Comparison of ENCODE assay signal across 15 mouse cellular contexts in the genomic region with DNA sequence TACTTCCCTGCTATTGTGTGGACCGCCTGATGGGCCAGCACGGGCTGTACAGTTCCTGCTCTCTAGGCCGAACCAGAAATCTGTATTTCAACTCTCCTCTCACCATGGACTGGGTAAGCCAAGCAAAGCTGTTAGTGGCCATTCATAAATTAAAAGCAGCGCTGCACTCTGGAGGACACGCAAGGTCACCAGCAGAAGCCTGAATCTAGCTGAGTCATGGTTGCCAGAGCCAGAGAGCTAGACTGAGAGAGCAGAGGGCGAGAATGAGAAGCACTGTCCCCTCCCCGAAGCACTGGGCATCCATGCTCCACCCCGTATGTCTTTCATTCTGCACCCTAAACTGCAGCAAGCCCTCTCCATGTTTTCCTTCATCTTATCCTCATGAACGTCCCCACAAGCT. TPM values are rescaled to one million over a fixed set of nuclear protein-coding genes. Genes with fewer than 3 reads are reported as not detected.
DNase-seq lines count a peak whose midpoint lies in the region; ATAC-seq and TF ChIP-seq lines count a peak whose summit lies in the region.
"Had no signal": no experiment of that assay in that cellular context is flagged by ENCODE, and none has a peak within 500 bp of the region (broad histone marks: within the 10 kb centered on the region; RNA-seq: fewer than 3 reads in every experiment).

No protein-coding gene starts in this region.

- WGBS in heart, embryonic 12.5 days, result 52% methylated on average over 9 of the region's 9 CpGs
- 75% methylated on average over 9 of the region's 9 CpGs for WGBS in stomach, postnatal 0 days
- 65% methylated on average over 9 of the region's 9 CpGs for WGBS in forebrain, postnatal 0 days

- no peak for TF ChIP-seq EP300 in stomach, postnatal 0 days (optimal IDR thresholded peaks at IDR 0.05)

- no peak overlapping the region for H3K9ac ChIP-seq in heart, embryonic 12.5 days
- H3K9ac ChIP-seq in stomach, postnatal 0 days (ENCODE audit: low read length), result no peak overlapping the region
- no peak overlapping the region for H3K9ac ChIP-seq in forebrain, postnatal 0 days
- H3K9ac ChIP-seq: hindbrain, embryonic 13.5 days had no signal

- peak; percentile 43 to 48 for DNase-seq in heart, adult 18-20 months
- DNase-seq in retina, postnatal 1 day, result peak; percentile 56
- no peak for DNase-seq in retina, embryonic 14.5 days (ENCODE audit: low spot score)
- DNase-seq in kidney, adult 9 months, result peak; percentile 18
- DNase-seq in stomach, postnatal 0 days (ENCODE audit: low spot score), result no peak
- DNase-seq in cerebellum, adult 8-10 months, result no peak
- DNase-seq in forebrain, postnatal 0 days, result no peak
- DNase-seq: B cell, adult 2 months; cerebellum, adult 11 months; midbrain, embryonic 14.5 days; right cerebral cortex, postnatal 25 days had no signal

- peaks cover 7% of the 10 kb centered on the region for H3K4me1 ChIP-seq in heart, embryonic 12.5 days (replicated peaks)
- no peaks in the 10 kb centered on the region for H3K4me1 ChIP-seq in stomach, postnatal 0 days (replicated peaks; ENCODE audit: control insufficient read depth, insufficient read depth)
- no peaks in the 10 kb centered on the region for H3K4me1 ChIP-seq in forebrain, postnatal 0 days (ENCODE audit: insufficient read depth)
- H3K4me1 ChIP-seq: hindbrain, embryonic 13.5 days had no signal

- no peak for TF ChIP-seq CTCF in stomach, postnatal 0 days (IDR thresholded peaks at IDR 0.05; ENCODE audit: low read depth)
- no peak for TF ChIP-seq CTCF in forebrain, postnatal 0 days (IDR thresholded peaks at IDR 0.05; ENCODE audit: low read depth)

- no peaks in the 10 kb centered on the region for H3K27me3 ChIP-seq in heart, embryonic 12.5 days (replicated peaks)
- H3K27me3 ChIP-seq in stomach, postnatal 0 days (ENCODE audit: control insufficient read depth, insufficient read depth, low read length), result no peaks in the 10 kb centered on the region
- no peaks in the 10 kb centered on the region for H3K27me3 ChIP-seq in forebrain, postnatal 0 days (ENCODE audit: insufficient read depth, low read length)
- H3K27me3 ChIP-seq: hindbrain, embryonic 13.5 days had no signal

- no peak for ATAC-seq in heart, embryonic 12.5 days (ENCODE audit: insufficient number of reproducible peaks, low FRiP score)
- ATAC-seq in stomach, postnatal 0 days (ENCODE audit: low FRiP score, low TSS enrichment), result 0 out of 2 replicates have a peak, but pooled peaks have one; percentile 54
- ATAC-seq in forebrain, postnatal 0 days, result no peak

- H3K4me3 ChIP-seq in heart, embryonic 12.5 days, result no peak overlapping the region
- H3K4me3 ChIP-seq in stomach, postnatal 0 days (ENCODE audit: low read depth, low read length), result no peak overlapping the region
- H3K4me3 ChIP-seq in forebrain, postnatal 0 days (ENCODE audit: low read depth, low read length), result no peak overlapping the region
- H3K4me3 ChIP-seq: hindbrain, embryonic 13.5 days had no signal

- no peaks in the 10 kb centered on the region for H3K9me3 ChIP-seq in heart, embryonic 12.5 days (replicated peaks)
- H3K9me3 ChIP-seq in stomach, postnatal 0 days (ENCODE audit: control insufficient read depth, low read length), result no peaks in the 10 kb centered on the region
- H3K9me3 ChIP-seq in forebrain, postnatal 0 days (ENCODE audit: low read length), result no peaks in the 10 kb centered on the region
- H3K9me3 ChIP-seq: hindbrain, embryonic 13.5 days had no signal

- no peak overlapping the region for H3K4me2 ChIP-seq in heart, embryonic 12.5 days
- no peak overlapping the region for H3K4me2 ChIP-seq in stomach, postnatal 0 days (replicated peaks; ENCODE audit: low read depth)
- H3K4me2 ChIP-seq in forebrain, postnatal 0 days (ENCODE audit: low read depth), result no peak overlapping the region
- H3K4me2 ChIP-seq: hindbrain, embryonic 13.5 days; liver, embryonic 11.5 days had no signal

- no peaks in the 10 kb centered on the region for H3K36me3 ChIP-seq in heart, embryonic 12.5 days
- H3K36me3 ChIP-seq in stomach, postnatal 0 days (ENCODE audit: control insufficient read depth, insufficient read depth, low read length), result no peaks in the 10 kb centered on the region
- H3K36me3 ChIP-seq in forebrain, postnatal 0 days (ENCODE audit: insufficient read depth), result no peaks in the 10 kb centered on the region
- H3K36me3 ChIP-seq: hindbrain, embryonic 13.5 days had no signal

- no peak overlapping the region for H3K27ac ChIP-seq in heart, embryonic 12.5 days (ENCODE audit: poor library complexity, severe bottlenecking)
- H3K27ac ChIP-seq in stomach, postnatal 0 days (replicated peaks), result no peak overlapping the region
- H3K27ac ChIP-seq in forebrain, postnatal 0 days (ENCODE audit: low read depth, low read length), result no peak overlapping the region
- H3K27ac ChIP-seq: hindbrain, embryonic 13.5 days had no signal

RNA-seq across cellular contexts. Expression of a gene that starts 16.3 kb away (rescaled TPM):
- 1 to 10 TPM; 3.1 to 3.2 TPM for total RNA-seq in heart, adult 18-20 months (2021)
- 15.2 and 16.3 TPM in 2 replicates for polyA plus RNA-seq in heart, embryonic 12.5 days (2016; fragmentation: Nextera tagmentation; extraction: Ambion mirVana)
- polyA plus RNA-seq in stomach, postnatal 0 days (2015; fragmentation: Nextera tagmentation; extraction: Ambion mirVana), result 3.7 and 4.5 TPM in 2 replicates
- total RNA-seq in forebrain, postnatal 0 days (2014; rRNA removed), result 98.2 and 111 TPM in 2 replicates
- polyA plus RNA-seq in forebrain, postnatal 0 days (2015; fragmentation: Nextera tagmentation; extraction: Ambion mirVana), result 15.0 and 21.6 TPM in 2 replicates
- total RNA-seq: granulocyte monocyte progenitor cell, adult 5-6 weeks had no signal

Comparison
In these comparisons a context has a peak if more than half of its experiments do, and no peak if none do; other contexts are left out.
1. DNase-seq: peak in heart, adult 18-20 months (2 of 2), retina, postnatal 1 day (single experiment) and kidney, adult 9 months (single experiment); none in retina, embryonic 14.5 days (single experiment), stomach, postnatal 0 days (single experiment), cerebellum, adult 8-10 months (single experiment) and forebrain, postnatal 0 days (single experiment).